Mouse (Mus musculus) liver, embryonic 14.5 days (tissue): ENCODE results near the gene Arfgef3. TPM values are rescaled to one million over a fixed set of nuclear protein-coding genes. Genes with fewer than 3 reads are reported as not detected.
A peak's percentile ranks its signal among the peaks of the same experiment; 100 is the strongest.

Experiments
- ATAC-seq: fragments of 200-750 bp; cut with Nextera tagmentation; 2 replicates; pipeline ENCODE4 v1.8.0; 2017; ENCODE audit warnings: moderate number of reproducible peaks, mild to moderate bottlenecking, moderate library complexity; ENCODE audit not compliant: insufficient read depth
- DNase-seq, 3 experiments: peaks; one replicate each; pipeline ENCODE4 v3.0.0-alpha.2; 2012 to 2013; ENCODE audit warnings: low read depth in 3 of 3, low spot score in 3 of 3
- H3K27ac ChIP-seq: fragments of 300-500 bp; sonication (generic); 2 replicates; pipeline ENCODE4 v1.5.1; 2014; ENCODE audit warnings: moderate library complexity, mild to moderate bottlenecking, control low read depth, inconsistent platforms
- H3K27me3 ChIP-seq: fragments of 300-500 bp; sonication (generic); 2 replicates; pipeline ENCODE4 v1.6.1; 2014; ENCODE audit warnings: mild to moderate bottlenecking, low read length, moderate library complexity; ENCODE audit not compliant: control insufficient read depth, insufficient read depth
- H3K36me3 ChIP-seq: fragments of 300-500 bp; sonication (generic); replicated peaks from 2 replicates; pipeline ENCODE4 v1.6.1; 2014; ENCODE audit warnings: low read depth; ENCODE audit not compliant: control insufficient read depth, insufficient read depth
- H3K4me1 ChIP-seq, 2 experiments: fragments of 200-500 bp in 1 of 2; fragments of 300-500 bp in 1 of 2; sonication (generic) in 1 of 2; replicated peaks; 2 replicates each; pipeline ENCODE4 v1.6.1; 2012 to 2014; ENCODE audit warnings: antibody characterized with exemption in 1 of 2, inconsistent platforms in 1 of 2, low read length in 1 of 2; ENCODE audit not compliant: control insufficient read depth in 2 of 2, insufficient read depth in 2 of 2
- H3K4me2 ChIP-seq: fragments of 300-500 bp; sonication (generic); 2 replicates; pipeline ENCODE4 v1.6.1; 2014; ENCODE audit warnings: low read depth, mild to moderate bottlenecking, control low read depth, moderate library complexity
- H3K4me3 ChIP-seq, 2 experiments: fragments of 200-500 bp in 1 of 2; fragments of 300-500 bp in 1 of 2; sonication (generic) in 1 of 2; 2 replicates each; pipeline ENCODE4 v1.5.1; 2012 to 2014; ENCODE audit warnings: low read depth in 2 of 2, low read length in 2 of 2, mild to moderate bottlenecking in 2 of 2, control low read depth in 1 of 2, inconsistent platforms in 1 of 2, moderate library complexity in 1 of 2; ENCODE audit not compliant: insufficient read depth in 1 of 2
- H3K9ac ChIP-seq: fragments of 300-500 bp; sonication (generic); replicated peaks from 2 replicates; pipeline ENCODE4 v1.6.1; 2014; ENCODE audit warnings: mild to moderate bottlenecking, control low read depth, moderate library complexity
- H3K9me3 ChIP-seq: fragments of 300-500 bp; sonication (generic); 2 replicates; pipeline ENCODE4 v1.6.1; 2016; ENCODE audit warnings: low read length, mixed read lengths; ENCODE audit not compliant: control insufficient read depth
- CTCF ChIP-seq: IDR thresholded peaks from 2 replicates; pipeline ENCODE4 v1.5.1; 2016; ENCODE audit warnings: antibody characterized with exemption, low read depth, control low read depth
- EP300 ChIP-seq: IDR thresholded peaks from 2 replicates; pipeline ENCODE4 v1.6.1; 2016; ENCODE audit warnings: antibody characterized with exemption, low read depth
- WGBS: fragments of 180-500 bp; shearing (Covaris S2); extraction: QIAGEN DNeasy Blood & Tissue Kit; methylation state at CpG from one replicate; pipeline ENCODE4 v1.1.7; 2014; ENCODE audit not compliant: insufficient replicate concordance; 5-methylcytosine and 5-hydroxymethylcytosine counted together
- polyA plus RNA-seq, 2 experiments: library from polyadenylated mRNA; depleted of rRNA in 1 of 2; stranded (reverse) in 1 of 2; unstranded in 1 of 2; fragments of >200 nt; fragmentation: Nextera tagmentation in 1 of 2; extraction: Ambion mirVana in 1 of 2; gene quantifications; 2 replicates each; pipeline versions ENCODE4 v1.2.1 to v1.2.3; 2012 to 2014

Arfgef3 gene
- polyA plus RNA-seq, 2 experiments, result under 0.01 to 0.01 TPM

DNA sequence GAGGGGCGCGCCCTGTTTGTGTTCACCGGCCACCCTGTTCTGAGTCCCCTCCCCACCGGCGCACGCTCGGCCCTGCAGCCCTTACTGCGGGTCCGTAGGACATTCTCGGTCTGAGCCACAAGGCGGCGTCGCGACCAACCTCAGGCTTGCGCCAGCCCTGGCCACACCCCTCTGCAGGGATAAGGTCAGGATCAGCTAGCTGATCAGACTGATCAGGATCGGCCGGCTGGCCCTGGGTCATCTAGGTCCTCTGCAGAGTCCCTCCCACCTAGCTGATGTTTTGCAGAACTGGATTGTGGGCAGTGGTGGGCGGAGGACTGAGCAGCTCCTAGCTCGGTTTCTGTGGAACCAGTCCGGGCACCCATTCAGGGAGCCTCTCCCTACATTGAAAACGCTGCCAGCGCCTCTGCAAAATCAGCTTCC lies 197.9 kb downstream of the Arfgef3 start, which contains the start of gene Hebp2:
Hebp2 (minus strand) TSS at position 264 of the 423 bp plus-strand sequence.
- Histone ChIP-seq H3K4me1 (no peaks in the 10 kb centered on the region), H3K9ac (no peak within 1 kb of the TSS; the same call in 1 of the 2 replicates), H3K9me3 (no peaks in the 10 kb centered on the region), H3K27ac (no peak within 1 kb of the TSS), H3K27me3 (no peaks in the 10 kb centered on the region), H3K36me3 (no peaks in the 10 kb centered on the region), H3K4me2 (peak within 1 kb of the TSS; percentile 55), H3K4me3 (peak within 1 kb of the TSS; percentile 36 to 39)
- WGBS, result under 1% methylated on average over 22 of the region's 22 CpGs
- ATAC-seq (peak; percentile 73), DNase-seq (peak; percentile 13 to 29 (median 18))
- no peak for TF ChIP-seq EP300
- TF ChIP-seq CTCF, result peak; percentile 74

DNA sequence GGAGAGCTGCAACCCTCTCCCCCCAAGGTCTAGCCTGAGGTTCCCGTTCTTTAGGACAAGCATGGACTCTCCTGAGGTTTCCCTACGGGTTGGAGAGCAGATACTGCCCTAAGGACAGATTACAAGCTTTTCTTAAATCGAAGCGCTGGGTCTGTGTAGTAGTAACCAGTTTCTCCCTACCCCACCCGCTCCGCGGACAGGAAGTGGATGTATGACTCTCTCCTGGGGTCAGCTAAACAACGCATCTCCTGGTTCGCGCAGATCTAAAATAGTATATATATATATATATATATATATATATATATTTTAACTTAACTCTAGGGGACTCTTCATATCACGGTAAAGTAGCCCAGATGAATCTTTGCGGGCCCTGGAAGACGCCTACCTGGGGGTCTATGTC lies 198.4 kb downstream of the Arfgef3 start:
- H3K27ac ChIP-seq, result no peak overlapping the region
- H3K27me3 ChIP-seq, result no peaks in the 10 kb centered on the region
- ATAC-seq (no peak), DNase-seq (no peak)
- 5% methylated on average over 13 of the region's 13 CpGs for WGBS
- no peaks in the 10 kb centered on the region for H3K36me3 ChIP-seq
- peak overlapping the region; percentile 55 for H3K4me2 ChIP-seq
- no peaks in the 10 kb centered on the region for H3K4me1 ChIP-seq
- no peak overlapping the region; the same call in 1 of the 2 replicates for H3K9ac ChIP-seq
- peak overlapping the region; percentile 36 to 39 for H3K4me3 ChIP-seq
- H3K9me3 ChIP-seq, result no peaks in the 10 kb centered on the region
- TF ChIP-seq CTCF, result no peak
- TF ChIP-seq EP300, result no peak

DNA sequence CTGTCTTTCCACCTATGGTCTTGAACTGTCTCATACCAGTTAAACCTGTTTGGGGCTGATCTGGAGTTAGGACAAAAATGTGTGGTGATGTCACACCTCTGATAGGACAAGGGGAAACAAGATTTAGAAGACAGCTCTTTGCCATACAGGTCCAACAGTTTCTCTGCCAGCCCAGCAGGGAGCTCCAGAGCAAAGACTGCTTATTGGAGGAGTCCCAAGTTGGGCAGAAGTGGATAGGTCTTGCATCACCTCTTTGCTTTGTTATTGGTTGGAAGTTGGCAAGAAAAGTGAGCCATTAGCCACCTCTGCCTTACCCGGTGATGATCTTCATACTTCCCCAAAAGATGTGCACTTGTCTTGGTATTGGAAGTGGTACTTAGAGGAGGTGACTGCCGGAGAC lies 206.9 kb downstream of the Arfgef3 start:
- Histone ChIP-seq H3K4me2 (no peak overlapping the region), H3K27me3 (no peaks in the 10 kb centered on the region), H3K9me3 (no peaks in the 10 kb centered on the region), H3K4me3 (no peak overlapping the region), H3K27ac (no peak overlapping the region), H3K36me3 (no peaks in the 10 kb centered on the region), H3K9ac (no peak overlapping the region), H3K4me1 (no peaks in the 10 kb centered on the region)
- WGBS, result 58% methylated on average over 2 of the region's 2 CpGs
- DNase-seq (no peak), ATAC-seq (no peak)
- TF ChIP-seq EP300 (no peak), CTCF (no peak)

GRCm38 (mm10) chr10:18532293-18532692 lies 211.5 kb downstream of the Arfgef3 start:
- DNase-seq (no peak), ATAC-seq (no peak)
- H3K9me3 ChIP-seq, result no peaks in the 10 kb centered on the region
- no peak for TF ChIP-seq CTCF
- TF ChIP-seq EP300, result no peak
- H3K27ac ChIP-seq, result no peak overlapping the region
- H3K4me3 ChIP-seq, result no peak overlapping the region
- no peaks in the 10 kb centered on the region for H3K27me3 ChIP-seq
- H3K4me2 ChIP-seq, result no peak overlapping the region
- 51% methylated on average over 8 of the region's 8 CpGs for WGBS
- H3K36me3 ChIP-seq, result no peaks in the 10 kb centered on the region
- H3K9ac ChIP-seq, result no peak overlapping the region
- no peaks in the 10 kb centered on the region for H3K4me1 ChIP-seq

Other genes with a start within 250 kb of the Arfgef3 start
- gene Hebp2, start 197.9 kb downstream of the Arfgef3 start, polyA plus RNA-seq (2012; rRNA removed), result 0.38 and 0.68 TPM in 2 replicates
- 2.0 and 2.5 TPM in 2 replicates for gene Hebp2, start 197.9 kb downstream of the Arfgef3 start, polyA plus RNA-seq (2014; fragmentation: Nextera tagmentation; extraction: Ambion mirVana)
- gene Gm4922, start 42.8 kb upstream of the Arfgef3 start, polyA plus RNA-seq (2012; rRNA removed), result not detected in 2 replicates
- not detected in 2 replicates for gene Gm4922, start 42.8 kb upstream of the Arfgef3 start, polyA plus RNA-seq (2014; fragmentation: Nextera tagmentation; extraction: Ambion mirVana)
- 6.5 and 7.5 TPM in 2 replicates for gene Perp, start 101.1 kb upstream of the Arfgef3 start, polyA plus RNA-seq (2012; rRNA removed)
- 14.6 and 15.7 TPM in 2 replicates for gene Perp, start 101.1 kb upstream of the Arfgef3 start, polyA plus RNA-seq (2014; fragmentation: Nextera tagmentation; extraction: Ambion mirVana)